Mouse (Mus musculus) small intestine, adult 2 months (tissue): Measurements from ENCODE around the gene Sf3b4.

Experiments
- CTCF ChIP-seq: fragments of 200-500 bp; IDR thresholded peaks from 2 replicates; pipeline ENCODE4 v1.5.1; 2012; ENCODE audit warnings: low read depth, mild to moderate bottlenecking, control low read depth, inconsistent platforms, low read length, moderate library complexity, mixed read lengths; ENCODE audit not compliant: insufficient replicate concordance, insufficient read length; ENCODE audit errors: extremely low read depth
- POLR2A ChIP-seq: fragments of 200-500 bp; IDR thresholded peaks from 2 replicates; pipeline ENCODE4 v1.6.1; 2012; ENCODE audit warnings: low read depth, mild to moderate bottlenecking, control low read depth, inconsistent platforms, low read length, moderate library complexity

DNA sequence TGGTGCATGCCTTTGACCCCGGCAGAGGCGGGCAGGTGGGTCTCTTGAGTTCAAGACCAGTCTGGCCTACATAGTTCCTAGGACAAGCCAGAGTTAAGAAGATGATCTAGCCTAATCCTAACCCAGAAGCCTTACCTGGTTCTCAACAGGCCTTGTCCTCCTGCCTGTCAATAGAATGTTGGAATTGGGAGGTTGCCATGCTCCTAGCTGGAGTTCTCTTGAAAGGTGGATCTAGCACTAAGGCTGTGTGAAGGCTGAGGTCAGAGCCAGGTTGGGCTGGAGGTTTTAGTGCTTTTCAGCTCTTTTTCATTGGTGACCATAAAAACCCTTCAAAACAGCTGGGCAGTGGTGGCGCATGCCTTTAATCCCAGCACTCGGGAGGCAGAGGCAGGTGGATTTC is 6.3 kb downstream of the Sf3b4 start:
- TF ChIP-seq CTCF (no peak), POLR2A (no peak)
